Mouse (Mus musculus) embryonic facial prominence, embryonic 15.5 days (tissue): ENCODE data around the gene Homer2. TPM values are rescaled to one million over a fixed set of nuclear protein-coding genes. Genes with fewer than 3 reads are reported as not detected.
A peak's percentile ranks its signal among the peaks of the same experiment; 100 is the strongest.

Experiments used
- ATAC-seq: fragments of 200-750 bp; cut with Nextera tagmentation; 2 replicates; pipeline ENCODE4 v1.8.0; 2017; ENCODE audit warnings: low read depth, moderate TSS enrichment; ENCODE audit not compliant: insufficient number of reproducible peaks, low FRiP score, low TSS enrichment
- H3K27ac ChIP-seq: fragments of 300-500 bp; sonication (generic); replicated peaks from 2 replicates; pipeline ENCODE4 v1.5.1; 2015; ENCODE audit warnings: mild to moderate bottlenecking, inconsistent platforms
- H3K27me3 ChIP-seq: fragments of 300-500 bp; sonication (generic); 2 replicates; pipeline ENCODE4 v1.6.1; 2015; ENCODE audit warnings: inconsistent platforms
- H3K36me3 ChIP-seq: fragments of 300-500 bp; sonication (generic); 2 replicates; pipeline ENCODE4 v1.6.1; 2015; ENCODE audit warnings: mild to moderate bottlenecking, inconsistent platforms
- H3K4me1 ChIP-seq: fragments of 300-500 bp; sonication (generic); 2 replicates; pipeline ENCODE4 v1.6.1; 2015; ENCODE audit warnings: inconsistent platforms
- H3K4me2 ChIP-seq: fragments of 300-500 bp; sonication (generic); replicated peaks from 2 replicates; pipeline ENCODE4 v1.6.1; 2015; ENCODE audit warnings: mild to moderate bottlenecking, inconsistent platforms
- H3K4me3 ChIP-seq: fragments of 300-500 bp; sonication (generic); replicated peaks from 2 replicates; pipeline ENCODE4 v1.5.1; 2015; ENCODE audit warnings: mild to moderate bottlenecking, inconsistent platforms
- H3K9ac ChIP-seq: fragments of 300-500 bp; sonication (generic); 2 replicates; pipeline ENCODE4 v1.6.1; 2015; ENCODE audit warnings: inconsistent platforms
- H3K9me3 ChIP-seq: fragments of 300-500 bp; sonication (generic); replicated peaks from 2 replicates; pipeline ENCODE4 v1.6.1; 2016; ENCODE audit warnings: inconsistent platforms
- WGBS: fragments of 180-500 bp; shearing (Covaris S2); methylation state at CpG from one replicate; pipeline ENCODE4 v1.1.7; 2015; 5-methylcytosine and 5-hydroxymethylcytosine counted together
- polyA plus RNA-seq: library from polyadenylated mRNA; unstranded; fragments of >200 nt; fragmentation: Nextera tagmentation; extraction: Ambion mirVana; gene quantifications from 2 replicates; pipeline ENCODE4 v1.2.1, GENCODE M21; 2015

Gene Homer2
- polyA plus RNA-seq, result 29.7 and 30.8 TPM in 2 replicates

GRCm38 (mm10) chr7:81707471-81708140 lies at the start of gene Homer2:
Gene Homer2, minus strand, starts transcription at chr7:81707527.
- Histone ChIP-seq H3K4me2 (peak within 1 kb of the TSS; percentile 93), H3K4me3 (peak within 1 kb of the TSS; percentile 65), H3K9ac (peak within 1 kb of the TSS; percentile 48), H3K4me1 (peaks cover 6% of the 10 kb centered on the region; the same call in 1 of the 2 replicates), H3K27me3 (peaks cover 33% of the 10 kb centered on the region), H3K9me3 (no peaks in the 10 kb centered on the region), H3K36me3 (no peaks in the 10 kb centered on the region), H3K27ac (peak within 1 kb of the TSS; percentile 58; the same call in 1 of the 2 replicates)
- no peak for ATAC-seq
- 61% methylated on average over 14 of the region's 14 CpGs for WGBS

- Histone ChIP-seq H3K36me3 (no peaks in the 10 kb centered on the region), H3K4me2 (no peak overlapping the region), H3K4me3 (no peak overlapping the region), H3K9me3 (no peaks in the 10 kb centered on the region), H3K27me3 (no peaks in the 10 kb centered on the region), H3K4me1 (no peaks in the 10 kb centered on the region), H3K9ac (no peak overlapping the region), H3K27ac (no peak overlapping the region)
- no peak for ATAC-seq
- 76% methylated on average over 3 of the region's 3 CpGs for WGBS
Observed at GRCm38 (mm10) chr7:81747956-81748355, 40.6 kb upstream of the Homer2 start.

- no peak for ATAC-seq
- 59% methylated on average over 4 of the region's 4 CpGs for WGBS
- no peaks in the 10 kb centered on the region for H3K4me1 ChIP-seq
Observed at GRCm38 (mm10) chr7:81744145-81744544, 36.8 kb upstream of the Homer2 start.

GRCm38 (mm10) chr7:81740010-81740409 lies 32.7 kb upstream of the Homer2 start:
- no peak overlapping the region for H3K9ac ChIP-seq
- ATAC-seq, result no peak
- no peaks in the 10 kb centered on the region for H3K36me3 ChIP-seq
- no peaks in the 10 kb centered on the region for H3K9me3 ChIP-seq
- H3K4me1 ChIP-seq, result no peaks in the 10 kb centered on the region
- no peak overlapping the region for H3K4me2 ChIP-seq
- no peaks in the 10 kb centered on the region for H3K27me3 ChIP-seq
- no peak overlapping the region for H3K4me3 ChIP-seq
- no peak overlapping the region for H3K27ac ChIP-seq
- 85% methylated on average over 7 of the region's 7 CpGs for WGBS

More at GRCm38 (mm10) chr7:81744145-81744544, 36.8 kb upstream of the Homer2 start:
- Histone ChIP-seq H3K9me3 (no peaks in the 10 kb centered on the region), H3K9ac (no peak overlapping the region), H3K27me3 (no peaks in the 10 kb centered on the region), H3K4me3 (no peak overlapping the region), H3K36me3 (no peaks in the 10 kb centered on the region), H3K4me2 (no peak overlapping the region), H3K27ac (no peak overlapping the region)

GRCm38 (mm10) chr7:81738720-81739385 lies 31.5 kb upstream of the Homer2 start:
- no peak overlapping the region for H3K4me3 ChIP-seq
- 75% methylated on average over 8 of the region's 8 CpGs for WGBS
- no peak overlapping the region for H3K27ac ChIP-seq
- no peaks in the 10 kb centered on the region for H3K4me1 ChIP-seq
- no peak overlapping the region for H3K9ac ChIP-seq
- no peaks in the 10 kb centered on the region for H3K9me3 ChIP-seq
- H3K27me3 ChIP-seq, result no peaks in the 10 kb centered on the region
- no peak overlapping the region for H3K4me2 ChIP-seq
- no peaks in the 10 kb centered on the region for H3K36me3 ChIP-seq
- ATAC-seq, result no peak

GRCm38 (mm10) chr7:81735300-81736048 lies 28.1 kb upstream of the Homer2 start:
- Histone ChIP-seq H3K9me3 (no peaks in the 10 kb centered on the region), H3K27me3 (no peaks in the 10 kb centered on the region), H3K9ac (no peak overlapping the region), H3K36me3 (no peaks in the 10 kb centered on the region), H3K27ac (no peak overlapping the region), H3K4me2 (no peak overlapping the region), H3K4me3 (no peak overlapping the region), H3K4me1 (no peaks in the 10 kb centered on the region)
- WGBS, result 53% methylated on average over 9 of the region's 9 CpGs
- no peak for ATAC-seq

GRCm38 (mm10) chr7:81732183-81733089 lies 25.1 kb upstream of the Homer2 start:
- no peak overlapping the region for H3K4me3 ChIP-seq
- no peaks in the 10 kb centered on the region for H3K36me3 ChIP-seq
- H3K9ac ChIP-seq, result no peak overlapping the region
- 77% methylated on average over 12 of the region's 12 CpGs for WGBS
- H3K4me1 ChIP-seq, result no peaks in the 10 kb centered on the region
- no peak for ATAC-seq
- no peaks in the 10 kb centered on the region for H3K9me3 ChIP-seq
- H3K27ac ChIP-seq, result no peak overlapping the region
- H3K4me2 ChIP-seq, result no peak overlapping the region
- H3K27me3 ChIP-seq, result no peaks in the 10 kb centered on the region

- Histone ChIP-seq H3K27ac (no peak overlapping the region), H3K9me3 (no peaks in the 10 kb centered on the region), H3K4me1 (no peaks in the 10 kb centered on the region), H3K4me2 (no peak overlapping the region), H3K36me3 (no peaks in the 10 kb centered on the region), H3K27me3 (no peaks in the 10 kb centered on the region), H3K4me3 (no peak overlapping the region), H3K9ac (no peak overlapping the region)
- ATAC-seq, result no peak
- WGBS, result 79% methylated on average over 6 of the region's 6 CpGs
Observed at GRCm38 (mm10) chr7:81731181-81731651, 23.9 kb upstream of the Homer2 start.

- Histone ChIP-seq H3K9ac (no peak overlapping the region), H3K4me3 (no peak overlapping the region), H3K27ac (no peak overlapping the region), H3K36me3 (no peaks in the 10 kb centered on the region), H3K4me1 (no peaks in the 10 kb centered on the region), H3K9me3 (no peaks in the 10 kb centered on the region), H3K4me2 (no peak overlapping the region), H3K27me3 (no peaks in the 10 kb centered on the region)
- 71% methylated on average over 9 of the region's 9 CpGs for WGBS
- ATAC-seq, result no peak
Observed at GRCm38 (mm10) chr7:81729787-81730186, 22.5 kb upstream of the Homer2 start.

GRCm38 (mm10) chr7:81727716-81728115 lies 20.4 kb upstream of the Homer2 start:
- H3K27me3 ChIP-seq, result no peaks in the 10 kb centered on the region
- no peak overlapping the region for H3K9ac ChIP-seq
- H3K9me3 ChIP-seq, result no peaks in the 10 kb centered on the region
- H3K4me3 ChIP-seq, result no peak overlapping the region
- no peaks in the 10 kb centered on the region for H3K36me3 ChIP-seq
- no peak overlapping the region for H3K4me2 ChIP-seq
- no peak overlapping the region for H3K27ac ChIP-seq
- WGBS, result 71% methylated on average over 9 of the region's 9 CpGs
- ATAC-seq, result no peak
- H3K4me1 ChIP-seq, result no peaks in the 10 kb centered on the region

GRCm38 (mm10) chr7:81726728-81727005 lies 19.3 kb upstream of the Homer2 start:
- Histone ChIP-seq H3K4me2 (no peak overlapping the region), H3K36me3 (no peaks in the 10 kb centered on the region), H3K9ac (no peak overlapping the region), H3K4me3 (no peak overlapping the region), H3K4me1 (no peaks in the 10 kb centered on the region), H3K27ac (no peak overlapping the region), H3K9me3 (no peaks in the 10 kb centered on the region), H3K27me3 (no peaks in the 10 kb centered on the region)
- 49% methylated on average over 2 of the region's 2 CpGs for WGBS
- ATAC-seq, result no peak
